Mouse (Mus musculus): Measurements from ENCODE around the gene Fam120a.

DNA sequence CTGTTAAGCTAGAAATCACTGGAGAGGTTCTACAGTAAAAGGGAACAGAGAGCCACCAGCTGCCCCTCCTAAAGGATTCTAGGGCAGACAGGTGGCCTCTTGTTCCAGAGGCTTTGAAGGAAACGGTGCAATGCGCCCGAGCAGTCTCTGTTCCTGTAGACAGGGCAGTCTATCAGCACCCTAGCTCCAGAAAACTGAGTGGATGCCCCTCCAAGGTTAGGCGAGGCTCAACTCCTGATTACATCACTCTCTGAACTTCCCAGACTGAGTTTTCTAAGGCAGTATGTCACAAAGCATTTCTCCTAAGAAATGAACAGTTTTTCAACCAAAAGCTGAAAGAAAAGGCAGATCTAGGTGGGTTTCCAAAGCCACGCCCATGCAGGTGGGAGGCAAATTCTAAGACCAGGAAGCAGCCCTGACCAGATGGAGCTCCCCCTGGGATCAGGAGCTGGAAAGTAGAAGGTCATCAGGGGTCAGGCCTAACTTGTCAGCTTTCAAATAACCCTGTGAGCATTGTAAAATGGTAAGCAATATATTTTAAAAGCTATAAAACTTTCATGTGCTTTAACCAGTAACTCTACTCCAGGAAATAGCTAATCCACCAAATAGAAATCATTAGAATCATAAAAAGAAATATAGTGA lies 17.1 kb downstream of the Fam120a start:
- TF ChIP-seq CTCF (IDR thresholded peaks at IDR 0.05; ENCODE audit: low read depth, low read length) = no peak
- TF ChIP-seq POLR2A (IDR thresholded peaks at IDR 0.05; ENCODE audit: borderline replicate concordance, low read depth, low read length) = no peak

All from bone marrow macrophage, adult 2 months (primary cell).